Mouse (Mus musculus): ENCODE results near the gene Naa11. TPM values are rescaled to one million over a fixed set of nuclear protein-coding genes. Genes with fewer than 3 reads are reported as not detected.

Naa11 gene
- total RNA-seq (2021), result not detected
- long read RNA-seq, experiment 1, result 0 reads
- long read RNA-seq, experiment 2, result 0 reads

GRCm38 (mm10) chr5:97392160-97392559, at the start of gene Naa11:
Gene Naa11 (minus strand): TSS chr5:97392379.
- intact Hi-C loops (cut with DNase I; ENCODE audit: low total_unique reads), result no loop called here
- DNase-seq, result peak; percentile 3

- no peak for DNase-seq
- intact Hi-C loops (cut with DNase I; ENCODE audit: low total_unique reads), result no loop called here
Measured at GRCm38 (mm10) chr5:97432512-97432911, 40.3 kb upstream of the Naa11 start.

DNA sequence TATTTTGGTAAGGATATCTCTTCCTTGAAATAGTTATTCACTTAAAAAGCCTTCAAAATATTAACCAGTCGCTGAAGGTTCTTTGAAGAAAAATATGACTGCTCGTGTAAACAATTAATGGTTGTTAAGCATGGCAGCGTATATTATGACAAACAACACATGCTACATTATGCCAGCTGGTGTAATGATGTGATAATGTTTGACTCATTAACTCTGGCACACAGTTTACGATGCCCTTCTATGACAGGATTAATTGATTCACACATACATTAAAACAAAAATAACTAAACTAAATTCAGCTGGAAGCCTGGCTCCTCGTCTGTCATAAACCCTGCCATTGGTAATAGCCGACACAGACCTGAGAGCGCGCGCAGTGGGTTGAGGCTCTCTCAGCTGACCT, 37.8 kb upstream of the Naa11 start:
- DNase-seq, result no peak
- intact Hi-C loops (cut with DNase I; ENCODE audit: low total_unique reads), result no loop called here

GRCm38 (mm10) chr5:97421669-97422068, 29.5 kb upstream of the Naa11 start:
- intact Hi-C loops (cut with DNase I; ENCODE audit: low total_unique reads), result no loop called here
- no peak for DNase-seq

DNA sequence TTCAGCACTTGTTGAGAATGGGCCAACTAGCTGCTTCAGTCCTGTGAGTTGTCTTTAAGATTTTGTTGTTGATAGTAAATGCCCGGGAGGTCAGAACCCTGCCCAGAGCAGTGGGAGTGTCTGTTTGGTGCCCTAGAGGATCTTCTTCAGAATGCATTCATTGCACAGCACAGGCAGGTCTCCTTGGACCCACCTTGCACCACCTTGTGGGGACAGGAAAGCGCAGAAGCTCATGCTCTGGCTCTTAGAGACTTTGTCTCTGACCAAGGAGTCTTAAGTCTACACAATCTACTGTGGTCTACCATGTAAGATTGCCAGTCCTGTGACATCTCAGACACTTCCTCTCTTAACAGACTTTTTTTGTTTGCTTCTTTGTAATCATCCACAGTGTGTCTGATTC, 25.0 kb upstream of the Naa11 start:
- no peak for DNase-seq
- intact Hi-C loops (cut with DNase I; ENCODE audit: low total_unique reads), result no loop called here

- no peak for DNase-seq
- intact Hi-C loops (cut with DNase I; ENCODE audit: low total_unique reads), result no loop called here
Measured at GRCm38 (mm10) chr5:97415837-97416236, 23.7 kb upstream of the Naa11 start.

GRCm38 (mm10) chr5:97413716-97414115, 21.5 kb upstream of the Naa11 start:
- intact Hi-C loops (cut with DNase I; ENCODE audit: low total_unique reads), result no loop called here
- DNase-seq, result no peak

- intact Hi-C loops (cut with DNase I; ENCODE audit: low total_unique reads), result no loop called here
Measured at GRCm38 (mm10) chr5:97410190-97410589, 18.0 kb upstream of the Naa11 start.

DNA sequence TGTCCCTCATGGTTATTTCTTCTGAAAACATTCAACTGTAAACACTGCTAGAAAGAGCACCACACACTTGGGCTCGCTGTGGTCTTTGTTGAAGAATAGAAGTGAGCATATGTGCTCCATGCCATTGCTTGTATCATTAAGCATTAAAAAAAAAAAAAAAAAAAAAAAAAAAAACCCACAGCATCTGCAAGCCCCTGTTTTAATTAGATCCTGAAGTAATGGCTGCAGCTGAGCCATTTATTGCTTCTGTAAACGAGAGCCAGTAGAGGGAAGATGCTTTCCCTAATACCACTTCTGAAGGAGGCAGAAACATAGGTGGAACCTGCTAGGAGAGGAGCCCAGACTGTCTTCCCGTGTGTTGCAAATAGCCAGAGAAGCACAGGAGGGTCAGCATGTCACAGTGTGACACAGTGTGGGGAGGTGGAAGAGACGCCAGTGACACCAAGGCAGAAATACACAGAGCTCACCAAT, 17.1 kb upstream of the Naa11 start:
- intact Hi-C loops (cut with DNase I; ENCODE audit: low total_unique reads), result no loop called here
- DNase-seq, result no peak

More at GRCm38 (mm10) chr5:97410190-97410589, 18.0 kb upstream of the Naa11 start:
- no peak for DNase-seq

DNA sequence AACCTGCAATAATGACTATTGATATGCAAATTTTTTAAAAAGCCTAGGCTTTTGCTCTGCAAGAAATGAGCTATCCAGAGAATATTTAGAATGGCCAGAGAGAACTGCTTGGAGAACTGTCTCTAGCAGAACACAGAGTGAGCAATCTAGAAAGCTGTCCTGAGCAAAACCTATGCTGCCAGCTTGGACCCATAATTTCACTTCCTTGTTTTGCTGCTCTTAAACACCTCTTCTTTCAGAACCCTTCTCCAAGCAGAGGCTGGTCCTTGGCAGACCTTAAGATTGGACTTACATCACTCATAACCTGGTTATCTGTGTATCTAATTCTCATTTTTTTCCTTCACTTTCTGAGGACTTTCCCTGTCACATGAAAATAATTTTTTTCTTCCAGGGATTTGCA, 8.9 kb upstream of the Naa11 start:
- intact Hi-C loops (cut with DNase I; ENCODE audit: low total_unique reads), result no loop called here

DNA sequence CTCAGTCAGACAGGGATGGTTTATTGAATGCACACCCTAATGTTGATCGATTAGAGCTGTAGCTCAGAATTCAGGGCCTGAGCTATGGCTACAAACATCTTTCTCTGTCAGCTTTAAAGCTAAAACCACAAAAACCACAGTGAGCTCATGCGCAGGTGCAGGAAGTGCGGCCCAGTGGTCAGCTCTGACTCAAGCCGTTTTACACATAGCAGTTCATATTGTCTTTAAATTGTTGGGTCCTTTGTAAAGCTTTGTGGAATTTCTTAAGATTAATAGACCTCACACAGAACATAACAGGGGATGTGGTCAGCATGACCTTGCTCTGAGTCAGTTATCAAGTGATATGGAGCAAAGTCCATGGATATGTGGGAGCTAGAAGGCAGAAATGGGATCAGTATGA, 5.4 kb upstream of the Naa11 start:
- intact Hi-C loops (cut with DNase I; ENCODE audit: low total_unique reads), result no loop called here
- DNase-seq, result no peak

More for the DNA sequence above, 8.9 kb upstream of the Naa11 start:
- no peak for DNase-seq

GRCm38 (mm10) chr5:97387622-97388021, 4.6 kb downstream of the Naa11 start:
- intact Hi-C loops (cut with DNase I; ENCODE audit: low total_unique reads), result no loop called here

DNA sequence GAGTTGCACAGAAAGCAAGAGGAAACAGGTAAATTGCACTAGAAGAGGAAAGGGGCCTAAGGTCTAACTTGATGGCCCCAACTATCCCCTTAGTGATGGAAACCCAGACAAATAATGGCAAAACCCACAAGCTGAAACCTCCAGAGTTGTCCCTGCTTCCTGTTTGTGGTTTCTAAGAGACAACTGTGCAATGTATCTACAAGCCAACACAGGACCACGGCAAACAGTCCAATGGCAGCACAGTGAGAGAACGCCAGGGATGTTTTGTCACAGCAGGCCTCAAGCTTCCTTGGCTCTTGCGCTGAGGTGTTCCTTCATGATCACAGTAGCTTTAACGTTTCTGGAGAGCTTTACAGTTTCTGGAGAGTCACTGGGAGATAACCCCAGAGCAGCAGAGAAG, 7.8 kb downstream of the Naa11 start:
- intact Hi-C loops (cut with DNase I; ENCODE audit: low total_unique reads), result no loop called here
- no peak for DNase-seq

More at GRCm38 (mm10) chr5:97387622-97388021, 4.6 kb downstream of the Naa11 start:
- DNase-seq, result no peak

DNA sequence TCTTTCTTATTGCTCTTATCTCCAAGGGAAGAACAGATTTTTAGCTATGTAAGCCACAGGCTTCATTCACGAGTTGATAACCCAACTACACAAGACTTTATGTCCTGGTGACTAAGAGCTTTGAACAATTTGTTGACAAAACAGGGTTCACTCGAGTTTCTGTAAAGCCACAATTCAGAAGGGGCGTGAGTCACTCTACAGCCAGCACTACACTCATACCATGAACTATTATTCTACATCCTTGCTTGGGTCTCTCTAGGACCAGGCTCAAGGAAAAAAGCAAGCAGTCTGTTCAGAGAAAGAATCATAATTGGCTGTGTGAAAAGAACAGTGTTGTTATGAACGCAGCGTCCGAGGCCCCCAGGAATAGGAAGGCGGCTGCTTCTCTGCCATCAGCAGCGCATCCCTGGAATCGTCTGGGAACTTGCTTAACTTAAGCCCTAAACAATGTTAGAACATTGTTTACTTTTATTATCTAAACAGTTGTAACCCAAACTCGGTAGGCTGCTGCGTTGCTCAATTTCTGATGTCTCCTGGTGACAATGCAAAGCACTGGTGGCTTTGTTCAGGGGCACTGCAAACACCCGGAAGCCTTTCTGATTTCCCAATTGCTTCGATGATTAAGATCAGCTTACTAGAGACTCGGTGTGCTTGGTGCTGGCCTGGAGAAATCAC, 9.5 kb downstream of the Naa11 start:
- DNase-seq, result no peak
- intact Hi-C loops (cut with DNase I; ENCODE audit: low total_unique reads), result no loop called here

- intact Hi-C loops (cut with DNase I; ENCODE audit: low total_unique reads), result no loop called here
- no peak for DNase-seq
Measured at GRCm38 (mm10) chr5:97379976-97380375, 12.2 kb downstream of the Naa11 start.

- no peak for DNase-seq
- intact Hi-C loops (cut with DNase I; ENCODE audit: low total_unique reads), result no loop called here
Measured at GRCm38 (mm10) chr5:97364781-97365180, 27.4 kb downstream of the Naa11 start.

DNA sequence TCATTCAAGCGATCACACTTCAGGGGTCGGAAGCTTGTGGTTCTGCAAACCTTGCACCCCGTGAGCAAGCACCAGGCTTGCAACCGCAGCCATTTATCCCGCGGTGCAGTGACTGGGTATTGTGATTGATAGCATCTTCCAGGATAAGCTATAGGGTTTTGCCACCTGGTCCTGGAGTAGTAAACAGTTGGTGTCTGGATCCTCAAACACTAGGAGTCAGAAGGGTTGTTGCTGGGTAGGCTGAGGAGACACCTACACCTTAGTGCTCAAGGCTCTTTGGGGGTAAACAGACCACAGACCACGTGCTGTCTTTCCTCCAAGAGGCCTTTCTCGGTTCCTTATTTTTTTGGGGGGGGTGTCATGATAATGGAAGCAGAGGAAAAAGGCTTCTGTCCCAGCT, 27.9 kb downstream of the Naa11 start:
- intact Hi-C loops (cut with DNase I; ENCODE audit: low total_unique reads), result no loop called here
- no peak for DNase-seq

DNA sequence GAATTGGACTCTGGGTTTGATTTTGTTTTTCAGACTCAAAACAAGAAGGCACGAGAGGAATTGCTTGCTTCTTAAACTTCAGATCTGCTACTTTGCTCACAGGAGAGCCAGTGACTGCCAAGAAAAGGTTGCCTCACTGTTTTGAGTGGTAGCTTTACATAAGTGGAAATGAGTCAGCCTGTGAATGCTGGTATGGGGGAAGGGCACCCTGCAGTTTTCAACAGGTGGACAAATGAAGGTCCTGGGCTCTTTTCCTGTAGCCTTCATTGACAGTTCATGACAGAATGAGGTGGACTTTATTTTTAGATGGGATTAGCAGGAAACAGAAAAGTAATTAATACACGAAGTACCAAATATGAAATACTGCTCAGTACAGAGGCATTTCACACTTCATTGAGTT, 29.6 kb downstream of the Naa11 start:
- intact Hi-C loops (cut with DNase I; ENCODE audit: low total_unique reads), result no loop called here
- DNase-seq, result no peak

DNA sequence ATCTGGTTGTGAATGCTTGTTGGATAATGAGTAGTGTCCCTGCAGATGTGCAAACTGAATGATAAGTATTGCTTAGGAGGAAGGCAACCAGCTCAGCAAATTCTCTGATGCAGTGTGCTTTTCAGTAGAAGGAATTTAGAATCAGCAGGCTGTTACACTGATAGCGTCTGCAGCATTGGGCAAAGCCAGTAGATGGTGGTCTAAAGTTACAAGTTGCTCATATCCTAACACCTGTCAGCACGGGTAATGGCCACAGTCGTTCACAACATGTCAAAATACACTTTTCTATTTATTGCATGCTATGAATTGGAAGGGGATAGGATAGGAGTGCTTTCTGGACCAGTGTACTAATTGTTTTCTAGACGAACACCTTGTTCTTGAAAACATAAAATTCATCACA, 33.1 kb downstream of the Naa11 start:
- intact Hi-C loops (cut with DNase I; ENCODE audit: low total_unique reads), result no loop called here
- no peak for DNase-seq

DNA sequence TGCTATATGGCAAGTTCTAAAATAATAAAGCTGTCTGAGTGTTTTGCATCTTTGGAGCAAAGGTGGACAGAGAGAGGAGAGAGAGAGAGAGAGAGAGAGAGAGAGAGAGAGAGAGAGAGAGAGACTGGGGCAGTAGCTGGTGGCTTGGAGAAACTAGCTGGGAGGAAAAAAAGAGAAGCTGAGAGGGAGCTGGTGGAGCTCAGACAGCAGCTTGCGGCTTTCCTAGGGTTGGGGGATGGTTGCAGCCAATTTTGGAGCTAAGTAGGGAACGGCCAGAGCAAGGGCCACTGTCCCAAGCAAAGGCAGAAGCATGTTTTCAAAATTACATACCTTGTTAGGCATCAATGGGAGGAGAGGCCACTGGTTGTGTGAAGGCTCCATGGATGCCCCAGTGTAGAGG, 36.0 kb downstream of the Naa11 start:
- no peak for DNase-seq
- intact Hi-C loops (cut with DNase I; ENCODE audit: low total_unique reads), result no loop called here

GRCm38 (mm10) chr5:97355152-97355551, 37.0 kb downstream of the Naa11 start:
- intact Hi-C loops (cut with DNase I; ENCODE audit: low total_unique reads), result no loop called here
- DNase-seq, result no peak

DNA sequence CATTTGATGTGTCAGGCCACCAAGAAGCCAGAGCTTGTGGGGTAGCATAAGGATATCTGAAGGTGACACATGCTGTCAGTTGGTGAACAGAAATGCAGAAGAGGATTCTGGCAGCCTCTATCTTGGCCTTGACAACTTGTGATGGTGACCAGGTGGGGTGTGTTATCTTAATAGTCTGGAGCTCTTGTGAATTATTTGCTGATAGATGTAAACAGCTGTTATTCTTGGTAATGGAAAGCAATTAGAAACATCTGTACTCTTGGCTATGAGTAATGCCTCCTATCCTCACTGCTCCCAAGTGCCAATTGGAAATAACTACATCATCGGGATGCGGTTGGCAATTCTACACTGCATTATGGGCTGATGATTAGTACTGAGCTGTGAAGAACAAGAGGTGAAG, 43.4 kb downstream of the Naa11 start:
- intact Hi-C loops (cut with DNase I; ENCODE audit: low total_unique reads), result no loop called here
- DNase-seq, result no peak
